Mouse (Mus musculus): ENCODE data around the gene Tie1. TPM values are rescaled to one million over a fixed set of nuclear protein-coding genes. Genes with fewer than 3 reads are reported as not detected.

The Tie1 gene
- polyA plus RNA-seq, 1 experiment from 2014 or later = 65.3 TPM

DNA sequence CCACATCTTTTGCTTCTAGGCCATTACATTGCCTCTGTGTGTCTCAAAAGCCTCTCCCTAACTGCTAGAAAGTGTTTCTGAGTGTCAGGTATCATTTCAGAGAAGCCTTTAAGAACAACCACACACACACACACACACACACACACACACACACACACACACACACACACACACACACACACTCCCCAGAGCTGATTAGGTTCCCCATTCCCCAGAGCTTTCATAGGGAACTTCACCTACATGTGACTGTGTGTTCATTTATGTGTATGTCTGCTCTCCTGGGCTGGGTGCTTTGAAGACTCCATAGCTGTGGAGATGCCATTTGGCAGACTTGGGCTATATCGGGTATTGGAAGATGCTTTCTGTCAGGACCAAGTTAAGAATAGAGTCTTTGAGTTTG, 64.5 kb downstream of the Tie1 start:
- Histone ChIP-seq H3K27ac (ENCODE audit: low read length) (no peak overlapping the region), H3K4me2 (replicated peaks; ENCODE audit: low read depth, low read length) (no peak overlapping the region), H3K9me3 (ENCODE audit: low read length) (no peaks in the 10 kb centered on the region), H3K4me1 (ENCODE audit: insufficient read depth, low read length) (peaks cover 28% of the 10 kb centered on the region), H3K36me3 (ENCODE audit: insufficient read depth, low read length) (peaks cover 7% of the 10 kb centered on the region; the same call in 1 of the 2 replicates), H3K27me3 (ENCODE audit: insufficient read depth, low read length) (no peaks in the 10 kb centered on the region), H3K4me3 (ENCODE audit: low read length) (no peak overlapping the region), H3K9ac (replicated peaks; ENCODE audit: low read length) (no peak overlapping the region)
- 97% methylated on average over 1 of the region's 1 CpGs for WGBS
- no peak for ATAC-seq (ENCODE audit: low FRiP score, low TSS enrichment)

DNA sequence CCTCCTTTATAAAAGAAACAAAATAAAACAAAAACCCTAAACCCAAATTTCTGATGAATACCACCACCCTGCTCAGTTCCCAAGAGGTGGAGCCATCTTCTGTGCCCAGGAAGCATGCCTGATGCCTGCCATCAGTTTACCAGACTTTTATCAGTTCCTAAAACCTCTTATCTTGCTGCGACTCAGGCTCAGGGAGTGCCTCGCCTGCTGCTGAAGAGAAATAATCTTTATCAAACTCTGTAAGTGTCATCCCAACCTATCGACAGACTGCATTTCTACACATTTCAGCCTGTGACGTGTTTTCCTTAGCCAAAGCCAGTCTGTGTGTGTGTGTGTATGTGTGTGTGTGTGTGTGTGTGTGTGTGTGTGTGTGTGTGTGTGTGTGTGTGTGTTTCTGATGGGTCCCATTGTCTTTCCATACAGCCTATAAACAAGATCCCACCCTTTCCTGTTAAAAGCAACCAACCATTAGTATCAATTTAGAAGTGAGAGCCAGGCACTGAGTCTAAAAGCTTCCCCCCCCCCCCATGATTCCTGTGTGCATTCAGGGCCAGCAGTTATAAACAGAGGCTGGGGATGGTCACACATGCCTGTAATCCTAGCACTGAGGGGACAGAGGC, 65.2 kb downstream of the Tie1 start:
- Histone ChIP-seq H3K4me3 (ENCODE audit: low read length) (no peak overlapping the region), H3K27me3 (ENCODE audit: insufficient read depth, low read length) (no peaks in the 10 kb centered on the region), H3K4me2 (replicated peaks; ENCODE audit: low read depth, low read length) (no peak overlapping the region), H3K9ac (replicated peaks; ENCODE audit: low read length) (no peak overlapping the region), H3K27ac (ENCODE audit: low read length) (no peak overlapping the region), H3K9me3 (ENCODE audit: low read length) (no peaks in the 10 kb centered on the region), H3K4me1 (ENCODE audit: insufficient read depth, low read length) (peaks cover 22% of the 10 kb centered on the region), H3K36me3 (ENCODE audit: insufficient read depth, low read length) (peaks cover 7% of the 10 kb centered on the region; the same call in 1 of the 2 replicates)
- no peak for ATAC-seq (ENCODE audit: low FRiP score, low TSS enrichment)
- 84% methylated on average over 4 of the region's 4 CpGs for WGBS

DNA sequence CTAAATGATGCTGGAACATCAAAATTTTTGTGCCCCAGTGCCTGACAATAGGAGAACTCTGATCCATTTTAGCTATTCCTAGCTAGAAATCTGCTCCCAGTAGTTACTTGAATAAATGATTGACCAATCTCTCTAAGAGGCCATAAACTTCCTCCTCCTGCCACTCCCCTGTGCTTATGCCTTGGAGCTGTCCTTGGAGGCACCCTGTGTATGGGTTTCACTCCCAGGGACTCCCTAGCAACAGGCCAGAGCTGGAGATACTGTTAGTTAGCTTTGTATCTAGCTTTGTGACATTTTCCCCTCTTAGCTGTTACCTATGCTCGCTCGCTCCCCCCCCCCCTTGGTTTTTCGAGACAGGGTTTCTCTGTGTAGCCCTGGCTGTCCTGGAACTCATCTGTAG, 68.5 kb downstream of the Tie1 start:
- Histone ChIP-seq H3K9me3 (ENCODE audit: low read length) (no peaks in the 10 kb centered on the region), H3K36me3 (ENCODE audit: insufficient read depth, low read length) (peaks cover 11% of the 10 kb centered on the region), H3K27ac (ENCODE audit: low read length) (no peak overlapping the region), H3K27me3 (ENCODE audit: insufficient read depth, low read length) (no peaks in the 10 kb centered on the region), H3K4me3 (ENCODE audit: low read length) (no peak overlapping the region), H3K9ac (replicated peaks; ENCODE audit: low read length) (no peak overlapping the region), H3K4me2 (replicated peaks; ENCODE audit: low read depth, low read length) (no peak overlapping the region), H3K4me1 (ENCODE audit: insufficient read depth, low read length) (0 out of 2 replicates have a peak, but pooled peaks cover 3% of the 10 kb centered on the region)
- ATAC-seq (ENCODE audit: low FRiP score, low TSS enrichment) = 0 out of 2 replicates have a peak, but pooled peaks have one; percentile 67
- WGBS = 94% methylated on average over 3 of the region's 3 CpGs

Other genes with a start within 250 kb of the Tie1 start
- gene Ptprf, start 198.7 kb downstream of the Tie1 start, polyA plus RNA-seq (2015; fragmentation: Nextera tagmentation; extraction: Ambion mirVana) = 72.6 and 73.7 TPM in 2 replicates
- 7.7 and 8.1 TPM in 2 replicates for gene Szt2, start 80.8 kb downstream of the Tie1 start, polyA plus RNA-seq (2015; fragmentation: Nextera tagmentation; extraction: Ambion mirVana)
- gene Med8, start 80.7 kb downstream of the Tie1 start, polyA plus RNA-seq (2015; fragmentation: Nextera tagmentation; extraction: Ambion mirVana) = 94.7 and 102 TPM in 2 replicates
- gene Elovl1, start 62.0 kb downstream of the Tie1 start, polyA plus RNA-seq (2015; fragmentation: Nextera tagmentation; extraction: Ambion mirVana) = 122 and 125 TPM in 2 replicates
- 284 and 293 TPM in 2 replicates for gene Cdc20, start 52.7 kb downstream of the Tie1 start, polyA plus RNA-seq (2015; fragmentation: Nextera tagmentation; extraction: Ambion mirVana)
- gene Mpl, start 32.5 kb downstream of the Tie1 start, polyA plus RNA-seq (2015; fragmentation: Nextera tagmentation; extraction: Ambion mirVana) = 0.28 and 0.30 TPM in 2 replicates
- gene 2610528J11Rik, start 36.9 kb upstream of the Tie1 start, polyA plus RNA-seq (2015; fragmentation: Nextera tagmentation; extraction: Ambion mirVana) = 30.1 and 33.1 TPM in 2 replicates
- 8.0 and 8.9 TPM in 2 replicates for gene Tmem125, start 54.0 kb upstream of the Tie1 start, polyA plus RNA-seq (2015; fragmentation: Nextera tagmentation; extraction: Ambion mirVana)
- gene Cfap57, start 130.7 kb upstream of the Tie1 start, polyA plus RNA-seq (2015; fragmentation: Nextera tagmentation; extraction: Ambion mirVana) = 0.10 and 0.19 TPM in 2 replicates
- 133 and 137 TPM in 2 replicates for gene Ebna1bp2, start 130.7 kb upstream of the Tie1 start, polyA plus RNA-seq (2015; fragmentation: Nextera tagmentation; extraction: Ambion mirVana)
- gene Olfr62, start 168.9 kb upstream of the Tie1 start, polyA plus RNA-seq (2015; fragmentation: Nextera tagmentation; extraction: Ambion mirVana) = not detected in 2 replicates
- gene Olfr1342, start 202.7 kb upstream of the Tie1 start, polyA plus RNA-seq (2015; fragmentation: Nextera tagmentation; extraction: Ambion mirVana) = 0.09 and 0.15 TPM in 2 replicates
- not detected in 2 replicates for gene Olfr1341, start 213.5 kb upstream of the Tie1 start, polyA plus RNA-seq (2015; fragmentation: Nextera tagmentation; extraction: Ambion mirVana)
- not detected in 2 replicates for gene Olfr1340, start 230.1 kb upstream of the Tie1 start, polyA plus RNA-seq (2015; fragmentation: Nextera tagmentation; extraction: Ambion mirVana)
- not detected in 2 replicates for gene Olfr1339, start 242.1 kb upstream of the Tie1 start, polyA plus RNA-seq (2015; fragmentation: Nextera tagmentation; extraction: Ambion mirVana)

All from kidney, embryonic 16.5 days (tissue).